Mouse (Mus musculus): ENCODE data around the gene Igfbp6. TPM values are rescaled to one million over a fixed set of nuclear protein-coding genes. Genes with fewer than 3 reads are reported as not detected.

Gene Igfbp6
- polyA plus RNA-seq, 1 experiment from 2014 or later: 27.1 TPM

DNA sequence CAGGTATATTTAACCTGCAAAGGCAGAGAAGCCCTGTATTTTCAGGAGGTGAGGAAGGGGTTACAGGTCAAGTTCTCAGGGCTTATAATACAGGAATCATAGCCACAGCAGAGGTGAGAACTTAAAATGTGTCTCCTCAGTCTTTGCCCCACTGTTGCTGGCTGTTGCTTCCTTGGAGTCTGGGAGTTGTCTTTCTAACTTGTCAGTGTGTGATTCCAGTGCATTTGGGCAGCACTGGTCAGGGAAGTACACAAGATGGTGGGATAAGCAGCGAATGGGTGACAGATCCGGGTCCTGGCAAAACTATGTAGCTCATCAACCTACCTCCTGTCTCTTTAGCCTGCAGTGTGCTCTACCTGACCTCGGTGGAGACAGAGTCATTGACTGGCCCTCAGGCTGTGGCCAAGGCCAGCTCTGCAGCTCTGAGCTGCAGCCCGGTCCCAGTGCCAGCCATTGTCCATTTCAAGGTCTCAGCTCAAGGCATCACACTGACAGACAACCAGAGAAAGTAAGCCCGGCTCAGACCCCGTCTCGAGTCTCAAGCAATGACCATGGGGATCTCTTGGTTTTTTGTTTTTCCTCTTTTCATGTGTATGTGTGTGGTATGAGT is 29.4 kb upstream of the Igfbp6 start:
- Histone ChIP-seq H3K9ac (ENCODE audit: low read depth, low read length) (no peak overlapping the region), H3K9me3 (ENCODE audit: control insufficient read depth, low read length) (no peaks in the 10 kb centered on the region), H3K36me3 (ENCODE audit: control insufficient read depth, insufficient read depth, low read length) (peaks cover 93% of the 10 kb centered on the region), H3K4me3 (ENCODE audit: low read length) (no peak overlapping the region), H3K4me1 (ENCODE audit: control insufficient read depth, insufficient read depth, low read length) (0 out of 2 replicates have a peak, but pooled peaks cover 6% of the 10 kb centered on the region), H3K4me2 (replicated peaks; ENCODE audit: low read depth, low read length) (no peak overlapping the region), H3K27me3 (ENCODE audit: control insufficient read depth, insufficient read depth, low read length) (no peaks in the 10 kb centered on the region), H3K27ac (ENCODE audit: low read depth, low read length) (no peak overlapping the region)
- ATAC-seq (ENCODE audit: low FRiP score, low TSS enrichment): no peak
- 85% methylated on average over 7 of the region's 7 CpGs for WGBS

DNA sequence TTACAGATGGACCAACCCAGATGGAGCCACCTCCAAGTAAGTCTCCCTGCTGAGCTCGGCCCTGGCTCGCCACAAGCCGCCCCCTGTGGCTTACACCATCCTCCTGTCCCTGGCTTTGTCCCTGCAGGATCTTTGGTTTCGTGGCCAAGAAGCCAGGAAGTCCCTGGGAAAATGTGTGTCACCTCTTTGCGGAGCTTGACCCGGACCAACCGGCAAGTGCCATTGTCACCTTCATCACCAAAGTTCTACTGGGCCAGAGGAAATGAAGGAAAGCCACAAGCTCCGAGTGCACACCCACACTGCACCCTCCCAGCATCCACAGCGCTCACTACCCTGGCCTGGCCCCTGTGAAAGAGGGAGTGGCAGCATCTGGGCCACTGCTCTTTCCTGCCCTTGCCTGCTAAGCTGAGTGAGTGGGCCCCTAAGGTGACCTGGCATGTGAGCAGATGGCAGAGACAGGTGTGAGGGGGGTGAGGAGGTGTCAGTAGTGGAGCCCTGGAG is 28.4 kb upstream of the Igfbp6 start:
- ATAC-seq (ENCODE audit: low FRiP score, low TSS enrichment): no peak
- 74% methylated on average over 9 of the region's 9 CpGs for WGBS
- no peaks in the 10 kb centered on the region for H3K27me3 ChIP-seq (ENCODE audit: control insufficient read depth, insufficient read depth, low read length)
- no peaks in the 10 kb centered on the region for H3K9me3 ChIP-seq (ENCODE audit: control insufficient read depth, low read length)
- no peak overlapping the region for H3K4me2 ChIP-seq (replicated peaks; ENCODE audit: low read depth, low read length)
- H3K9ac ChIP-seq (ENCODE audit: low read depth, low read length): no peak overlapping the region
- no peaks in the 10 kb centered on the region for H3K4me1 ChIP-seq (ENCODE audit: control insufficient read depth, insufficient read depth, low read length)
- H3K4me3 ChIP-seq (ENCODE audit: low read length): no peak overlapping the region
- peaks cover 87% of the 10 kb centered on the region for H3K36me3 ChIP-seq (ENCODE audit: control insufficient read depth, insufficient read depth, low read length)
- H3K27ac ChIP-seq (ENCODE audit: low read depth, low read length): no peak overlapping the region

DNA sequence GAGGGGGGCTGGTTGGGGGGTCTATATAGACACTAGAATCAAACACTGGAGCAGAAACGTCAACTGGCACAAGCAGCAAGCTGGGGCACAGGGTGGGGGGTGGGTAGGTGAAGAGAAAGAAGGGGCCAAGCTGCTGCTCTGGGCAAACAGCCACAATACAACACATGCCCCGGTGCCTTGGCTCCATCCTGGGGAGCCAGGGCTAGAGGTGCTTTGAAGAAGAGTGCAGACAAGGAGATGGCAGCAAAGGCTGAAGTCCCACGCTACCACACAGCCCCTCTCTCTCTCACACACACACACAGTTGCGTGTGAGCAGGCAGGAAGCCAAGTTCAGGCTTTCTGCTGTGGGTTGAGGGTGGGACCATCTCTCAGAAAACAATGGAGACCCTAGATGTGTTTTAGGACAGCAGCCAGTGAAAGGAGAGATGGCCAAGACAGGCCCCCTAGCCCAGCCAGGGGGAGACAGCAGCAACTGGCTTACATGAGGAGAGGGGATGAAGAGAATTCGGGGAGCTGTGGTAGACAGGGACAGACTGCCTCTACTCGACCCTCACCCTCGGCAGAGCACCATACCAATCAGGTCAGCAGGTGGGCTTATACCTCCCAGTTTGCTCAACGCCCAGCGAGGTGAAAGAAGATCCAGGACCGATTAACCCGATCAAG is 27.3 kb upstream of the Igfbp6 start:
- no peak overlapping the region for H3K27ac ChIP-seq (ENCODE audit: low read depth, low read length)
- no peak overlapping the region for H3K4me3 ChIP-seq (ENCODE audit: low read length)
- H3K9me3 ChIP-seq (ENCODE audit: control insufficient read depth, low read length): no peaks in the 10 kb centered on the region
- no peaks in the 10 kb centered on the region for H3K27me3 ChIP-seq (ENCODE audit: control insufficient read depth, insufficient read depth, low read length)
- H3K4me1 ChIP-seq (ENCODE audit: control insufficient read depth, insufficient read depth, low read length): no peaks in the 10 kb centered on the region
- H3K36me3 ChIP-seq (ENCODE audit: control insufficient read depth, insufficient read depth, low read length): peaks cover 86% of the 10 kb centered on the region
- H3K9ac ChIP-seq (ENCODE audit: low read depth, low read length): no peak overlapping the region
- no peak for ATAC-seq (ENCODE audit: low FRiP score, low TSS enrichment)
- H3K4me2 ChIP-seq (replicated peaks; ENCODE audit: low read depth, low read length): no peak overlapping the region
- WGBS: 72% methylated on average over 11 of the region's 11 CpGs

DNA sequence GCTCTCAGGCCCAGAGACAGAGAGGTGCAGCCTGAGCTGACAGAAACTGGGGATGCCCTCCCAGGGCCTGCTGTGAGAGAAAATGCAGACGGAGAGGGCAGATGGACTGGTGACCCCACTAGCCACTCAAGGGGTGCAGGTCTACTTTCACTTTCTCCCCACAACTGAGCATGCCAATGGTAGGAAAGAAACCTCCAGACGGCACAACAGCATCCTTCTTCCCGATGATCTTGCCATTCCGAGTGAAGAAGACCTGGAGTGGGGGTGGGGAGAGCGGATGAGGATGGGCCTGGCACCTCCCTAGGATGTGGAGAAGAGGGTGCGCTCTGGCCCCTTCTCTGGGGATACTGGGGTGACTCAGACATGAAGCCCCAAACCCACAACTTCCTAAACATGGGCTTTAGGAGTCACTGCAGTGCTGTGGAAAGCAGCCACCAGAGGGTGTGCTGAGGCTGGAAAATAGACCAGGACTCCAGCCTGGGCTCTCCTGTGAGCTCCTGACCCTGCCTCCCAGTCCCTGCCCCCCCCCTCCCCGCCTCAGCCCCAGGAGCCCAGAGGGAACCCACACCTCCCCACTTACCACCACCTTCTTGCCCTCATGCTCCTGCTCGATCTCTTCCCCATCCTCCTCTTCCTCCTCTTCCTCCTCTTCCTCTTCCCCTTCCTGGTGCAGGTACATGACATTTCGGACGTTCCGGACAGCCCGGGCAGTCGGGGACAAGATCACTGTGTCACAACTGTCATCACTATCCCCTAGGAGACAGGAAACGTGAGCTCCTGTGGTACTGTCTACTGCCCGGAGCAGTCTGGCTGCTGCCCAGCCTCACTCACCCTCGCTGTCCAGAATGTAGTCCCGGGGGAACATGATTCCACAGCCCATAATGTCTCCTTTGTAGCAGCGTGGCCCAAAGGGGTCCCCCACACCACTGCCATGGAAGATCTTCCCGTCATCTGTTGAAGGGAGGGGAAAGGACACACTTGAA is 26.4 kb upstream of the Igfbp6 start:
- H3K4me3 ChIP-seq (ENCODE audit: low read length): no peak overlapping the region
- no peaks in the 10 kb centered on the region for H3K27me3 ChIP-seq (ENCODE audit: control insufficient read depth, insufficient read depth, low read length)
- H3K27ac ChIP-seq (ENCODE audit: low read depth, low read length): no peak overlapping the region
- no peaks in the 10 kb centered on the region for H3K4me1 ChIP-seq (ENCODE audit: control insufficient read depth, insufficient read depth, low read length)
- peaks cover 79% of the 10 kb centered on the region for H3K36me3 ChIP-seq (ENCODE audit: control insufficient read depth, insufficient read depth, low read length)
- 66% methylated on average over 19 of the region's 19 CpGs for WGBS
- ATAC-seq (ENCODE audit: low FRiP score, low TSS enrichment): peak; percentile 60
- H3K9me3 ChIP-seq (ENCODE audit: control insufficient read depth, low read length): no peaks in the 10 kb centered on the region
- H3K9ac ChIP-seq (ENCODE audit: low read depth, low read length): no peak overlapping the region
- no peak overlapping the region for H3K4me2 ChIP-seq (replicated peaks; ENCODE audit: low read depth, low read length)

DNA sequence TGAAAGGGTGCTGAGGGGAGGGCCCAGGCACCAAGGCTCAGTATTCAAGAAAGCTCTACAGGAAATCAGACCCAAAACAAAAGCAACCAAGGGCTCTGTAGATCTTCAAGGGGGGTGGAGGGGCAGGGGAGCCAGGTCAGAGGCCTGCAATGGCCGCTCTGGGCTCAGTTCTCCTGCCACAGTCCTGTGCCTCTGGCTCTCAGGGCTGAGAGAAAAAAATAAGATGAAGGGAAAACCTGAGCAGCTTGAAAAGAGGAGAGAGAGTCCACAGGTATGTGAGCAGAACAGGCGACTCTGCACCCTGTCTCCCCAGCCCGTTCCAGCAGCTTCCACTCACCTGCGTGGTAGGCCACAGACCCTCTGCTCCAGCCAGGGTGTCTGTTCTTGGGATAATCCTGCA is 25.6 kb upstream of the Igfbp6 start:
- Histone ChIP-seq H3K4me1 (ENCODE audit: control insufficient read depth, insufficient read depth, low read length) (no peaks in the 10 kb centered on the region), H3K4me2 (replicated peaks; ENCODE audit: low read depth, low read length) (no peak overlapping the region), H3K27me3 (ENCODE audit: control insufficient read depth, insufficient read depth, low read length) (no peaks in the 10 kb centered on the region), H3K36me3 (ENCODE audit: control insufficient read depth, insufficient read depth, low read length) (peaks cover 73% of the 10 kb centered on the region), H3K4me3 (ENCODE audit: low read length) (no peak overlapping the region), H3K27ac (ENCODE audit: low read depth, low read length) (no peak overlapping the region), H3K9ac (ENCODE audit: low read depth, low read length) (no peak overlapping the region), H3K9me3 (ENCODE audit: control insufficient read depth, low read length) (no peaks in the 10 kb centered on the region)
- ATAC-seq (ENCODE audit: low FRiP score, low TSS enrichment): no peak
- WGBS: 82% methylated on average over 4 of the region's 4 CpGs

DNA sequence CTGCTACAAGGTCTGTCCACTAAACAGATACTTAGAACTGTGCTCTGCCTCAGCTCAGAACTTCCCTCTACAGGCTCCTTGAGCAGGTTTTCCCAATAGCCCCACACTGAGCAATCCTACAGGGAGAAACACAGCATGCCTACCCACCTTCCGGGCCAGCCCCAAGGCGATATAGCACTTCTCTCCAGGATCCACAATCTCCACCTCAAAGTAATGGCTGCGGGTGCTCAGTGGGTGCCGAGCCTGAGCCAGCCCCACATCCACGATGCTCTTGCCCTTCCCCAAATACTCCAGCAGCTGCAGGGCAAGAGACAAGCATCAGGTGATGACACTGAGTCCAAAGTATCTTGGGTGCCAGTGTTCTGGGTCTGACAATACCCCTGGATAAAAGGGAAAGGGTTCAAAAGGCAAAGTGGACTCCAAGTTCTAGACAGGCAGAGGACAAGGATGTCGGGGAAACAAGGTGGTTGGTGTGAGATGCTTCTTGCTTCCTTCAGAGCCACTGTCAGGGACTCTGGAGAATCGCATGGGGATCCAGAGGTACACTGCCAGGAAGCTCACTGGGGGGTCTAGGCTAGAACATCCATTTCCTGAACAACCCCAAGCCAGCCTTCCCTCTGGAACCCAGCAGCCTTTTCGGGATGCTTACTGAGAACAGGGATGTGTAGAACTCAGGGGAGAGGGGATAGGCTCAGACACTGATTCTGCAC is 24.9 kb upstream of the Igfbp6 start:
- Histone ChIP-seq H3K4me1 (ENCODE audit: control insufficient read depth, insufficient read depth, low read length) (no peaks in the 10 kb centered on the region), H3K27me3 (ENCODE audit: control insufficient read depth, insufficient read depth, low read length) (no peaks in the 10 kb centered on the region), H3K9me3 (ENCODE audit: control insufficient read depth, low read length) (no peaks in the 10 kb centered on the region), H3K27ac (ENCODE audit: low read depth, low read length) (no peak overlapping the region), H3K9ac (ENCODE audit: low read depth, low read length) (no peak overlapping the region), H3K4me3 (ENCODE audit: low read length) (no peak overlapping the region), H3K36me3 (ENCODE audit: control insufficient read depth, insufficient read depth, low read length) (peaks cover 67% of the 10 kb centered on the region), H3K4me2 (replicated peaks; ENCODE audit: low read depth, low read length) (no peak overlapping the region)
- ATAC-seq (ENCODE audit: low FRiP score, low TSS enrichment): no peak
- 78% methylated on average over 8 of the region's 8 CpGs for WGBS

DNA sequence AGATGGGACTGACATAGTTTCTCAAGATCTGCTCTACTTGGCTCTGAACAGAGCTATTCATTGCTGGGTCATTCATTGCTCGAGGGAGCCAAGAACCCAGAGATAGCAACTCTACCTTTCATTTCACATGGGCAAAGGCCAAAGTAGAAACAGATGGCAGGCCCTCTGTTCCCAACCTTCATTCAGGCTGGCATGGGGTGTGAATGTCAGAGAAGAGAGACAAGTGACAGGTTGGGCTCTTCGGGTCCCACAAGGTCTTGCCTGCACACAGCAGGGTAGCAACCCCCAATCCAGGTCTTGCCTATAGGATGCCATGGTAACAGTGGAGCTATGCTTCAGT is 24.4 kb upstream of the Igfbp6 start:
- Histone ChIP-seq H3K9me3 (ENCODE audit: control insufficient read depth, low read length) (no peaks in the 10 kb centered on the region), H3K36me3 (ENCODE audit: control insufficient read depth, insufficient read depth, low read length) (peaks cover 65% of the 10 kb centered on the region), H3K27ac (ENCODE audit: low read depth, low read length) (no peak overlapping the region), H3K4me2 (replicated peaks; ENCODE audit: low read depth, low read length) (no peak overlapping the region), H3K4me1 (ENCODE audit: control insufficient read depth, insufficient read depth, low read length) (no peaks in the 10 kb centered on the region), H3K27me3 (ENCODE audit: control insufficient read depth, insufficient read depth, low read length) (no peaks in the 10 kb centered on the region), H3K4me3 (ENCODE audit: low read length) (no peak overlapping the region), H3K9ac (ENCODE audit: low read depth, low read length) (no peak overlapping the region)
- WGBS: 80% methylated on average over 2 of the region's 2 CpGs
- ATAC-seq (ENCODE audit: low FRiP score, low TSS enrichment): no peak

DNA sequence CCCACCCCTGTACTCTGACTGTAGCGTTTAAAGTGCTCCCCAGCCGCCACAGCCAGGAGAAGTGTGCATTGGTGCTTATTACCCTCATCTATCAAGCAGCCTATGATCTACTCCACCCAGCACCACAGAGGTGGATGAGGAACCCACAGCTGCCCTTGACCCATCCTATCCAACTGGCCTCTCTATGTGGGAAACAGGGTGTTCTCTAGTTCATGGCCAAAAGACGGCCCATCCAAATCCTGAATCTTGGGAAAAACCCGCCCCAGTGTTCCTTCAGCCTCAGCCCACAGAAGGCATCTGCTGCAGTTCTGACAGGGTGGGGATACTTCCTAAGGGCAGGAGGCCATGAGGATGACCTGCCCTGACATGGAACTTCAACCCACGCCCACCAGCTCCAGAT is 23.6 kb upstream of the Igfbp6 start:
- Histone ChIP-seq H3K9me3 (ENCODE audit: control insufficient read depth, low read length) (no peaks in the 10 kb centered on the region), H3K36me3 (ENCODE audit: control insufficient read depth, insufficient read depth, low read length) (peaks cover 64% of the 10 kb centered on the region), H3K4me3 (ENCODE audit: low read length) (no peak overlapping the region), H3K4me1 (ENCODE audit: control insufficient read depth, insufficient read depth, low read length) (no peaks in the 10 kb centered on the region), H3K27me3 (ENCODE audit: control insufficient read depth, insufficient read depth, low read length) (no peaks in the 10 kb centered on the region), H3K4me2 (replicated peaks; ENCODE audit: low read depth, low read length) (no peak overlapping the region), H3K9ac (ENCODE audit: low read depth, low read length) (no peak overlapping the region), H3K27ac (ENCODE audit: low read depth, low read length) (no peak overlapping the region)
- WGBS: 80% methylated on average over 5 of the region's 5 CpGs
- ATAC-seq (ENCODE audit: low FRiP score, low TSS enrichment): no peak

Data from kidney, embryonic 14.5 days (tissue).